Mouse (Mus musculus) embryonic fibroblast, embryonic 13.5 days (primary cell): Measurements from ENCODE around the gene Ndufs6.

Source experiments
- CTCF ChIP-seq: IDR thresholded peaks from 2 replicates; pipeline ENCODE4 v1.5.1; 2011; ENCODE audit warnings: mild to moderate bottlenecking, control low read depth, low read length, moderate library complexity, borderline replicate concordance; ENCODE audit not compliant: insufficient read depth
- POLR2A ChIP-seq: IDR thresholded peaks from 2 replicates; pipeline ENCODE4 v1.6.1; 2011; ENCODE audit warnings: low read depth, mild to moderate bottlenecking, control low read depth, low read length, moderate library complexity

GRCm38 (mm10) chr13:73277361-73277760, 51.0 kb downstream of the Ndufs6 start:
- TF ChIP-seq POLR2A (no peak), CTCF (no peak)
